Mouse (Mus musculus) G1E (cell line): ENCODE data around the gene Tbx19.

ENCODE experiments used
- CTCF ChIP-seq: IDR thresholded peaks from 2 replicates; pipeline ENCODE4 v1.5.1; 2012; ENCODE audit warnings: low read depth, low read length, inconsistent platforms, mixed read lengths
- TAL1 ChIP-seq: conservative IDR thresholded peaks from 2 replicates; pipeline ENCODE4 v1.6.1; 2012; ENCODE audit warnings: low read depth, low read length, inconsistent platforms, mixed read lengths

DNA sequence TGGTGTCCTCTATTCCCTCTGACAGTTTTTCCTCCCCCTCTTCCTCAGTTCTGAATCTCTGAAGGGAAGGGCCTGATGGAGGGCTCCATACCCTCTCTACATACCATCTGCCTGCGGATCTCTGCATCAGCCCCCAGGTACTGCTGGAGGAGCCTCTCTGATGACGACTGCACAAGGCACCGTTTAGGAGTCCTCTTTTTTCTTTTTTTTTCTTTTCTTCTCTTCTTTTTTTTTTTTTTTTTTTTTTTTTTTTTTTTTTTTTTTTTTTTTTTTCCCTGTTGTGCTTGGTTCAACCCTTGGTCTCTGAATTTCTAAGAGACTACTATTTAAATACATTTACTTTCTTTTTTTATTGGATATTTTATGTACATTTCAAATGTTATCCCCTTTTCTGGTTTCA lies 8.9 kb upstream of the Tbx19 start:
- TF ChIP-seq CTCF: no peak
- TF ChIP-seq TAL1: no peak
